Mouse (Mus musculus) pancreas, adult 10 weeks (tissue): ENCODE data around the gene Vmn1r62. TPM values are rescaled to one million over a fixed set of nuclear protein-coding genes. Genes with fewer than 3 reads are reported as not detected.

ENCODE experiments used
- polyA plus RNA-seq: library from polyadenylated mRNA; stranded (reverse); fragments of 350-450 nt; fragmentation: Illumina TruSeq; extraction: RNeasy Lipid Tissue Mini Kit (QIAGEN cat#74804); gene quantifications from one replicate; pipeline ENCODE4 v1.2.3, GENCODE M21; 2015; ENCODE audit warnings: low read depth, low replicate concordance; ENCODE audit not compliant: insufficient read depth

The Vmn1r62 gene
- polyA plus RNA-seq = not detected

GRCm38 (mm10) chr7:5673331-5673730, at the start of gene Vmn1r62:
Vmn1r62 (plus strand) TSS chr7:5673631.

Other genes starting within 250 kb of the Vmn1r62 start
- not detected for gene Vmn1r59, start 216.9 kb upstream of the Vmn1r62 start, polyA plus RNA-seq
- not detected for gene Vmn2r28, start 179.7 kb upstream of the Vmn1r62 start, polyA plus RNA-seq
- gene Vmn1r60, start 126.3 kb upstream of the Vmn1r62 start, polyA plus RNA-seq = not detected
- gene Vmn1r61, start 60.3 kb upstream of the Vmn1r62 start, polyA plus RNA-seq = not detected
- not detected for gene Vmn1r63, start 131.8 kb downstream of the Vmn1r62 start, polyA plus RNA-seq
- gene Vmn1r64, start 210.9 kb downstream of the Vmn1r62 start, polyA plus RNA-seq = not detected